Mouse (Mus musculus) neutrophil, adult 59 days (primary cell): Measurements from ENCODE around the gene Pitpna. TPM values are rescaled to one million over a fixed set of nuclear protein-coding genes. Genes with fewer than 3 reads are reported as not detected.

Experiments used
- total RNA-seq, 2 experiments: library from RNA; stranded (reverse); gene quantifications; 1 replicate in 1 of 2; 2 replicates in 1 of 2; pipeline ENCODE4 v1.2.4; 2023

The Pitpna gene
- 100 to 1,000 TPM; 209 to 245 TPM for total RNA-seq

GRCm38 (mm10) chr11:75587493-75588284, at the start of gene Pitpna:
TSS of gene Pitpna (plus strand) at chr11:75588097.

GRCm38 (mm10) chr11:75630645-75631229, 42.8 kb downstream of the Pitpna start, which contains the start of gene Inpp5k:
TSS of gene Inpp5k (plus strand) at chr11:75630988.

GRCm38 (mm10) chr11:75650311-75650710, 62.4 kb downstream of the Pitpna start, which contains the start of gene Myo1c:
TSS of gene Myo1c (plus strand) at chr11:75650504.

Other genes starting within 250 kb of the Pitpna start
- gene Rpa1, start 239.8 kb upstream of the Pitpna start, total RNA-seq, result 10 to 100 TPM; 62.8 to 68.2 TPM
- 1 to 10 TPM; 2.8 to 5.0 TPM for gene Smyd4, start 239.7 kb upstream of the Pitpna start, total RNA-seq
- 10 to 100 TPM; 15.6 to 17.8 TPM for gene Serpinf1, start 165.4 kb upstream of the Pitpna start, total RNA-seq
- gene Serpinf2, start 148.5 kb upstream of the Pitpna start, total RNA-seq, result under 1 TPM; 0.16 to 0.18 TPM
- gene Wdr81, start 133.4 kb upstream of the Pitpna start, total RNA-seq, result 10 to 100 TPM; 24.7 to 27.7 TPM
- 1 to 10 TPM; 4.1 to 4.8 TPM for gene Tlcd2, start 126.4 kb upstream of the Pitpna start, total RNA-seq
- gene Prpf8, start 101.3 kb upstream of the Pitpna start, total RNA-seq, result 100 to 1,000 TPM; 101 to 114 TPM
- under 1 TPM; 0.27 to 0.49 TPM for gene Rilp, start 78.0 kb upstream of the Pitpna start, total RNA-seq
- 1 to 10 TPM; 1.1 to 1.8 TPM for gene Scarf1, start 74.6 kb upstream of the Pitpna start, total RNA-seq
- gene Slc43a2, start 56.4 kb upstream of the Pitpna start, total RNA-seq, result 10 to 100 TPM; 61.0 to 72.2 TPM
- 10 to 100 TPM; 92.0 to 92.2 TPM for gene Inpp5k, start 42.9 kb downstream of the Pitpna start, total RNA-seq
- gene Myo1c, start 62.4 kb downstream of the Pitpna start, total RNA-seq, result 10 to 100 TPM; 48.8 to 72.1 TPM
- gene Crk, start 91.2 kb downstream of the Pitpna start, total RNA-seq, result 10 to 100 TPM; 57.5 to 59.7 TPM
- 100 to 1,000 TPM; 188 to 231 TPM for gene Ywhae, start 144.8 kb downstream of the Pitpna start, total RNA-seq
- gene Doc2b, start 208.0 kb downstream of the Pitpna start, total RNA-seq, result not detected